Mouse (Mus musculus) heart, postnatal 14 days (tissue): Measurements from ENCODE around the gene Uhrf2. TPM values are rescaled to one million over a fixed set of nuclear protein-coding genes. Genes with fewer than 3 reads are reported as not detected.

Experiments
- DNase-seq, 2 experiments: peaks; one replicate each; pipeline ENCODE4 v3.0.0; 2021 to 2022
- intact Hi-C: fragments of 180-260 bp; cut with DNase I; formaldehyde crosslinking; loops from one replicate; pipeline ENCODE4 v1.15.1; 2025
- total RNA-seq, 2 experiments: library from RNA; stranded (reverse); gene quantifications; 2 replicates each; pipeline ENCODE4 v1.2.3; 2021

Uhrf2 gene
- total RNA-seq, 2 experiments from 2014 or later: 27.4 to 28.9 TPM

GRCm38 (mm10) chr19:30043691-30044090 is 13.4 kb downstream of the Uhrf2 start:
- intact Hi-C loops: no loop called here
- DNase-seq: no peak

GRCm38 (mm10) chr19:30044630-30045029 is 14.3 kb downstream of the Uhrf2 start:
- intact Hi-C loops: no loop called here
- DNase-seq: no peak

GRCm38 (mm10) chr19:30045857-30046256 is 15.5 kb downstream of the Uhrf2 start:
- peak in 1 of 2 experiments; percentile 12 for DNase-seq
- intact Hi-C loops: no loop called here

- intact Hi-C loops: no loop called here
Observed at GRCm38 (mm10) chr19:30050584-30050983, 20.3 kb downstream of the Uhrf2 start.

GRCm38 (mm10) chr19:30051479-30051878 is 21.2 kb downstream of the Uhrf2 start:
- intact Hi-C loops: no loop called here
- DNase-seq: no peak

More at GRCm38 (mm10) chr19:30050584-30050983, 20.3 kb downstream of the Uhrf2 start:
- no peak for DNase-seq

GRCm38 (mm10) chr19:30054218-30054617 is 23.9 kb downstream of the Uhrf2 start:
- intact Hi-C loops: no loop called here
- DNase-seq: no peak

- DNase-seq: peak in 1 of 2 experiments; percentile 11
- intact Hi-C loops: loop anchor here (5.0 kb wide), 1 partner anchor 33 kb away; the partner anchor contains the start of gene Uhrf2
Observed at GRCm38 (mm10) chr19:30065797-30066196, 35.5 kb downstream of the Uhrf2 start.

GRCm38 (mm10) chr19:30090163-30090562 is 59.9 kb downstream of the Uhrf2 start:
- DNase-seq: no peak

GRCm38 (mm10) chr19:30091644-30092295 is 61.5 kb downstream of the Uhrf2 start:
- DNase-seq: no peak
- intact Hi-C loops: no loop called here

More at GRCm38 (mm10) chr19:30090163-30090562, 59.9 kb downstream of the Uhrf2 start:
- intact Hi-C loops: no loop called here

- no peak for DNase-seq
- intact Hi-C loops: no loop called here
Observed at GRCm38 (mm10) chr19:30096186-30096585, 65.9 kb downstream of the Uhrf2 start.

- intact Hi-C loops: no loop called here
- DNase-seq: no peak
Observed at GRCm38 (mm10) chr19:30097039-30097438, 66.7 kb downstream of the Uhrf2 start.

- intact Hi-C loops: no loop called here
- DNase-seq: no peak
Observed at GRCm38 (mm10) chr19:30100571-30100970, 70.3 kb downstream of the Uhrf2 start.

GRCm38 (mm10) chr19:30102620-30103019 is 72.3 kb downstream of the Uhrf2 start:
- intact Hi-C loops: no loop called here
- peak; percentile 30 to 35 for DNase-seq

GRCm38 (mm10) chr19:30105045-30105842 is 74.9 kb downstream of the Uhrf2 start:
- intact Hi-C loops: no loop called here
- DNase-seq: no peak

GRCm38 (mm10) chr19:30107221-30107845 is 77.0 kb downstream of the Uhrf2 start:
- intact Hi-C loops: no loop called here
- no peak for DNase-seq

- intact Hi-C loops: no loop called here
- no peak for DNase-seq
Observed at GRCm38 (mm10) chr19:30108616-30109015, 78.3 kb downstream of the Uhrf2 start.

- no peak for DNase-seq
- intact Hi-C loops: no loop called here
Observed at GRCm38 (mm10) chr19:30109122-30109521, 78.8 kb downstream of the Uhrf2 start.

- no peak for DNase-seq
- intact Hi-C loops: no loop called here
Observed at GRCm38 (mm10) chr19:30111421-30111820, 81.1 kb downstream of the Uhrf2 start.

- intact Hi-C loops: no loop called here
- DNase-seq: no peak
Observed at GRCm38 (mm10) chr19:30112961-30113688, 82.8 kb downstream of the Uhrf2 start.

GRCm38 (mm10) chr19:30114919-30115441 is 84.7 kb downstream of the Uhrf2 start:
- intact Hi-C loops: no loop called here
- peak; percentile 13 to 28 for DNase-seq
